Mouse (Mus musculus): ENCODE results near the gene Vpreb3. TPM values are rescaled to one million over a fixed set of nuclear protein-coding genes. Genes with fewer than 3 reads are reported as not detected.
"Not testable (repeated sequence)": the region's sequence is repeated elsewhere in the genome, so short reads cannot be mapped to it uniquely, and the experiment has no call there.

The Vpreb3 gene
- polyA plus RNA-seq, 1 experiment from 2014 or later = not detected

- Histone ChIP-seq H3K79me2 (ENCODE audit: inconsistent target) (no peaks in the 10 kb centered on the region), H3K27ac (no peak overlapping the region), H3K4me3 (ENCODE audit: inconsistent target) (no peak overlapping the region), H3K36me3 (ENCODE audit: inconsistent target) (no peaks in the 10 kb centered on the region)
- 27% methylated on average over 10 of the region's 10 CpGs for WGBS (ENCODE audit: missing documents)
Observed at GRCm38 (mm10) chr10:75978119-75978834, 35.4 kb downstream of the Vpreb3 start.

DNA sequence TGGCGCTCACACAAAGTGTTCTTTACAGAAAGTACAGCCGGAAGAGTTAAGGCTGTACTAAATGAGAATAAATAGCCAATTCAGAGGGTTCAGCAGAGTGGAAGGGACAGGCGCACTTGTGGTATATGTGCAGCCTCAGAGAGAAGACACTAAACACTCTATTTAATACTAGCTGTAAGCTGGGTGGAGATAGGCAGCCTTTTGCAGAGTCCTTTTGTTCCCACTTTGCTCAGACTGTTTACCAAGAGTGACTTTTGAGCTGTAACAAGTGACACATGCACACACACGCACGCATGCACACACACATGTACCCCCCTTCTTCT, 35.9 kb downstream of the Vpreb3 start:
- Histone ChIP-seq H3K36me3 (ENCODE audit: inconsistent target) (no peaks in the 10 kb centered on the region), H3K79me2 (ENCODE audit: inconsistent target) (no peaks in the 10 kb centered on the region), H3K4me3 (ENCODE audit: inconsistent target) (no peak overlapping the region), H3K27ac (no peak overlapping the region)
- WGBS (ENCODE audit: missing documents) = 83% methylated on average over 5 of the region's 5 CpGs

- no peak overlapping the region for H3K27ac ChIP-seq
Observed at GRCm38 (mm10) chr10:75979432-75979831, 36.6 kb downstream of the Vpreb3 start.

DNA sequence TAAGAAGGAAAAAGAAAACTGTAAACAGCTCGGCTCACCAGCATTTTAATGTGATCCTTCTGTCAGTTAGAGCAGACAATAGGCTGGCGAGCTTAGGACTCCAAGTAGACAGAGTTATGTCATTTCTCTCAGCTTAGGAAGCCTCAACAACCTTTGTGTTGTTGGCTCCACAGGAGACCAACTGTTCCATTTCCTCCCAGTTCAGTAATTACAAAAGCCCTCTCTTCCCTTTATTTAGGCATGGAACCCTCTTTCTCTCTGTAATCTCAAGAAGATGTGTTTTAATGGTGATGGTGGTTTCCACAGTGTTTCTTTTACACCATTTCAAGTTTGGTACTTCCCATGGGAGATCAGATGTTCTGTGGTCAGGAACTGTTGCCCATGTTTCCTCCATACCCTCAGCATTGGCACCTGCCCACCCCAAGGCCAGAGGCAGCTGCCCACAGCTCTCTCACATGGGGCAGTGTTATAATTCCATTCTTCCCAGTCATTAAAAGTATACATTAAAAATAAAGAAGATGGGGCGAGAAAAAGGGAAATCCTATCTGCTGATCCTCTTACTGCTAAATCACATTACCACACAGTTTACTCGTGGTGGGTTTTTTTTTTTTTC, 47.7 kb downstream of the Vpreb3 start:
- Histone ChIP-seq H3K36me3 (ENCODE audit: inconsistent target) (no peaks in the 10 kb centered on the region), H3K79me2 (ENCODE audit: inconsistent target) (no peaks in the 10 kb centered on the region), H3K4me3 (ENCODE audit: inconsistent target) (no peak overlapping the region), H3K27ac (no peak overlapping the region)
- WGBS (ENCODE audit: missing documents) = 86% methylated on average over 4 of the region's 4 CpGs

More at GRCm38 (mm10) chr10:75979432-75979831, 36.6 kb downstream of the Vpreb3 start:
- Histone ChIP-seq H3K79me2 (ENCODE audit: inconsistent target) (no peaks in the 10 kb centered on the region), H3K4me3 (ENCODE audit: inconsistent target) (no peak overlapping the region), H3K36me3 (ENCODE audit: inconsistent target) (no peaks in the 10 kb centered on the region)
- 96% methylated on average over 3 of the region's 3 CpGs for WGBS (ENCODE audit: missing documents)

DNA sequence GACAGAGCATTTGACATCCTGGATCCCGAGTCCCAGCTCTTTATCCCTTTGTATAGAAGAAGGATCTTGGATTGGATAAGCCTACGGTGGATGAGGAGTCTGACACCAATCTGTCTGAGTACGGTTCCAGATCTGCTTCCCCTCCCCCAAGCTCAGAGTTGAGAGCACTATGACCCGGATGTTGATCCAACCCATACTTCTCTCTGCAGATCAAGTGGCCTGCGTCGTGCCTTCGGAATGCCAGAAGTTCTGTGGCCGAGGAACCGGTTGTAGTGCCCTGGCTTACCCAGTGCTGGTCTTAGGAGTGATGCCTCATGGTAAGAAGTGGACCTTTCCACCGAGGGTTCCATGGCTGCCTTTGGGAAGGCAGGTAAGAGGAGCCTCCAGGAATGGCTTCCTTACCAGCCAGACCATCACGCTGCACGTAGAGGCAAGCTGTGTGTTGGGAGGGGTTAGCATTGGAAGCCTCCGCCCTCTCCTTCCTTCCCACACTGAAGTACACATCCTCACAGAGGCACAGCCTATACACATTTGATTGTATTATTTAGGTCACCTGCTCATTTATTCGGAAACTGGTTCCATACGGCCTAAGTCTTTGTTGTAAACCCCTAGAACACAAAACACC, 50.9 kb downstream of the Vpreb3 start:
- no peaks in the 10 kb centered on the region for H3K36me3 ChIP-seq (ENCODE audit: inconsistent target)
- no peak overlapping the region for H3K27ac ChIP-seq
- H3K4me3 ChIP-seq (ENCODE audit: inconsistent target) = no peak overlapping the region
- WGBS (ENCODE audit: missing documents) = 97% methylated on average over 14 of the region's 15 CpGs
- no peaks in the 10 kb centered on the region for H3K79me2 ChIP-seq (ENCODE audit: inconsistent target)

DNA sequence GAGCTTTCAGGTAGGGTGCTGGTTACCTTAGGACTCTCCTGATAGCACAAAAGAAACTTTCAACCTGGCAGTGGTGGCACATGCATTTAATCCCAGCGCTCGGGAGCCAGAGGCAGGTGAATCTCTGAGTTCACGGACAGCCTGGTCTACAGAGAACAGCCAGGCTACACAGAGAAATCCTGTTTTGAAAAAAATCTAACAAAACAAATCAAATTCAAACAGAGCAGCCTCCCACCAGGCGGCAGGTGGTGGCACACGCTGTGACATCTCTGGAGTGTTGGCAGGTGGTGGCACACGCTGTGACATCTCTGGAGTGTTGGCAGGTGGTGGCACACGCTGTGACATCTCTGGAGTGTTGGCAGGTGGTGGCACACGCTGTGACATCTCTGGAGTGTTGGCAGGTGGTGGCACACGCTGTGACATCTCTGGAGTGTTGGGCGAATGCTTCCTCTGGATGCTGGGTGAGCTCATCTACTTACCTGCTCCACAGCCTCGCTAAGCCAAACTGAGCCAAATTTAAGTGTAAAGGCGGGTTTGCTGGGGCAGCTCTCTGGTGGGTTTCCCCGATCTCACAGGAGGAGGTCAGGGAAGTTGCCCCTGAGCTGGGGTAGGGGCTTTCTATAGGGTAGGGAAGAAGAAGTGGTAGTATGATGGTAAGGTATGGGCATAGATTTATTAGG, 51.8 kb downstream of the Vpreb3 start:
- not testable (repeated sequence) for H3K79me2 ChIP-seq (ENCODE audit: inconsistent target); H3K27ac ChIP-seq; H3K36me3 ChIP-seq (ENCODE audit: inconsistent target); H3K4me3 ChIP-seq (ENCODE audit: inconsistent target)
- 92% methylated on average over 7 of the region's 13 CpGs for WGBS (ENCODE audit: missing documents)

DNA sequence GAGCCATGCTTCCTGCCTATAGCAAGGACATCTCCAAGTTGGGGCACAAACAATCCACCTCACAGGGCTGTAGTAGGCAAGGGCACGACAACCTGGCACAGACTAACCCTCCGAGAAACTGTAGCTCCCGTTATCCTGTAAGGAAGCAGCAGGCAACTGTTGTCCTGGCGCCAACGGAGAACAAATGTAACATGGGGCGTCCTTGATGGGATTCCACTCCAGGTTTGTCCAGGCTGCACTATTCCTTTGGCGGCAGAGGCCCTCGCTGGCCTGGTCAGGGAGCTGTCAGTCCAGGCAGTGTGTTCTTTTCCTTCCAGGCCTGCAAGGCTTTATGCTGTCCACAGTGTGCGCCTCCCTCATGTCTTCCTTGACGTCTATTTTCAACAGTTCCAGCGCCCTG, 52.6 kb downstream of the Vpreb3 start:
- Histone ChIP-seq H3K27ac (no peak overlapping the region), H3K36me3 (ENCODE audit: inconsistent target) (no peaks in the 10 kb centered on the region), H3K79me2 (ENCODE audit: inconsistent target) (no peaks in the 10 kb centered on the region), H3K4me3 (ENCODE audit: inconsistent target) (no peak overlapping the region)
- WGBS (ENCODE audit: missing documents) = 92% methylated on average over 11 of the region's 11 CpGs

DNA sequence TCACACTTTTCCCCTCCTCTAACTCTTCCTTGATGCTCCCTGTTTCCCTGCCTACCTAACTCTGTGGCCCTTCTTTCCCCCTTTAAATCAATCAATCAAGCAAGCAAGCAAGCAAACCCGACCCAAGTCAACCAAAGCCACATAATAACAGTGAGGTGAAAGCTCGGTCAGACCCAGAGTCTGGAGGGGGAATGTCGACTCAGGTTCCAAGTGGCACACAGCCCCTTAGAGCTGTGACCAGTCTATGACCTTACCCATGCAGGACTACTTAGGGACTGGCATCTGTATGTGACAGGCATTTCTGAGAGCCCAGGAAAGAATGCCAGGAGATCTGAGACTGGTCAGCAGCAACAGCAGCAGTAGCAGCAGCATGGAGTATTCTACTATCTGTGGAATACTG, 53.5 kb downstream of the Vpreb3 start:
- Histone ChIP-seq H3K79me2 (ENCODE audit: inconsistent target) (no peaks in the 10 kb centered on the region), H3K4me3 (ENCODE audit: inconsistent target) (no peak overlapping the region), H3K27ac (no peak overlapping the region), H3K36me3 (ENCODE audit: inconsistent target) (no peaks in the 10 kb centered on the region)
- WGBS (ENCODE audit: missing documents) = 73% methylated on average over 3 of the region's 3 CpGs

Other genes with a start within 250 kb of the Vpreb3 start
- gene Cabin1, start 178.7 kb upstream of the Vpreb3 start, polyA plus RNA-seq (2018) = 19.2 to 42.5 TPM (median 19.8 TPM) in 3 replicates
- 47.3 to 66.7 TPM (median 58.9 TPM) in 3 replicates for gene Ddt, start 169.6 kb upstream of the Vpreb3 start, polyA plus RNA-seq (2018)
- gene Gm20441, start 162.1 kb upstream of the Vpreb3 start, polyA plus RNA-seq (2018) = not detected in 3 replicates
- gene Gstt3, start 161.6 kb upstream of the Vpreb3 start, polyA plus RNA-seq (2018) = 2.9 to 4.2 TPM (median 4.1 TPM) in 3 replicates
- 0.27 to 1.5 TPM (median 0.67 TPM) in 3 replicates for gene Gstt1, start 144.5 kb upstream of the Vpreb3 start, polyA plus RNA-seq (2018)
- not detected in 3 replicates for gene Gstt4, start 120.5 kb upstream of the Vpreb3 start, polyA plus RNA-seq (2018)
- 6.2 to 19.7 TPM (median 10.8 TPM) in 3 replicates for gene Gstt2, start 105.6 kb upstream of the Vpreb3 start, polyA plus RNA-seq (2018)
- 121 to 436 TPM (median 382 TPM) in 3 replicates for gene Mif, start 82.8 kb upstream of the Vpreb3 start, polyA plus RNA-seq (2018)
- gene Derl3, start 49.6 kb upstream of the Vpreb3 start, polyA plus RNA-seq (2018) = not detected in 3 replicates
- gene Smarcb1, start 21.4 kb upstream of the Vpreb3 start, polyA plus RNA-seq (2018) = 36.6 to 53.9 TPM (median 38.3 TPM) in 3 replicates
- 7.6 to 12.8 TPM (median 11.6 TPM) in 3 replicates for gene Chchd10, start 9.9 kb upstream of the Vpreb3 start, polyA plus RNA-seq (2018)
- gene Mmp11, start 6.6 kb upstream of the Vpreb3 start, polyA plus RNA-seq (2018) = 0.36 to 1.3 TPM (median 1.0 TPM) in 3 replicates
- not detected in 3 replicates for gene Gm867, start 2.4 kb upstream of the Vpreb3 start, polyA plus RNA-seq (2018)
- gene Gm5134, start 11.5 kb downstream of the Vpreb3 start, polyA plus RNA-seq (2018) = 0.07 TPM in 1 of 3 replicates, not detected in the others
- 2.7 to 5.0 TPM (median 3.8 TPM) in 3 replicates for gene Zfp280b, start 89.6 kb downstream of the Vpreb3 start, polyA plus RNA-seq (2018)
- not detected in 3 replicates for gene Slc5a4b, start 167.9 kb downstream of the Vpreb3 start, polyA plus RNA-seq (2018)
- not detected in 3 replicates for gene Slc5a4a, start 204.4 kb downstream of the Vpreb3 start, polyA plus RNA-seq (2018)